Mouse (Mus musculus): Measurements from ENCODE around the gene Ccdc85c. TPM values are rescaled to one million over a fixed set of nuclear protein-coding genes. Genes with fewer than 3 reads are reported as not detected.

Gene Ccdc85c
- polyA plus RNA-seq, 1 experiment: 75.0 TPM

- no peak overlapping the region for H3K4me3 ChIP-seq (replicated peaks; ENCODE audit: insufficient read depth, low read depth, low read length)
- H3K4me1 ChIP-seq (ENCODE audit: control insufficient read depth, insufficient read depth, low read length): peaks cover 2% of the 10 kb centered on the region; the same call in 1 of the 2 replicates
- no peaks in the 10 kb centered on the region for H3K27me3 ChIP-seq (ENCODE audit: control insufficient read depth, insufficient read depth, low read length)
- 10% methylated on average over 8 of the region's 8 CpGs for WGBS
- peak; percentile 77 to 85 for DNase-seq
- no peak overlapping the region for H3K27ac ChIP-seq (ENCODE audit: insufficient read depth, low read length)
- peak; percentile 95 for TF ChIP-seq CTCF (IDR thresholded peaks at IDR 0.05; ENCODE audit: borderline replicate concordance, insufficient read depth, low read depth, low read length)
- no peak for TF ChIP-seq POLR2A (IDR thresholded peaks at IDR 0.05; ENCODE audit: borderline replicate concordance, insufficient read depth, low read length)
Measured at GRCm38 (mm10) chr12:108292957-108293356, 17.7 kb upstream of the Ccdc85c start.

- no peak overlapping the region for H3K27ac ChIP-seq (ENCODE audit: insufficient read depth, low read length)
- H3K4me1 ChIP-seq (ENCODE audit: control insufficient read depth, insufficient read depth, low read length): peaks cover 2% of the 10 kb centered on the region; the same call in 1 of the 2 replicates
- no peak for TF ChIP-seq POLR2A (IDR thresholded peaks at IDR 0.05; ENCODE audit: borderline replicate concordance, insufficient read depth, low read length)
- TF ChIP-seq CTCF (IDR thresholded peaks at IDR 0.05; ENCODE audit: borderline replicate concordance, insufficient read depth, low read depth, low read length): no peak
- WGBS: 41% methylated on average over 9 of the region's 9 CpGs
- no peaks in the 10 kb centered on the region for H3K27me3 ChIP-seq (ENCODE audit: control insufficient read depth, insufficient read depth, low read length)
- DNase-seq: peak; percentile 36 to 43
- H3K4me3 ChIP-seq (replicated peaks; ENCODE audit: insufficient read depth, low read depth, low read length): no peak overlapping the region
Measured at GRCm38 (mm10) chr12:108292419-108292818, 17.2 kb upstream of the Ccdc85c start.

GRCm38 (mm10) chr12:108288127-108288880 is 13.1 kb upstream of the Ccdc85c start:
- no peak overlapping the region for H3K4me3 ChIP-seq (replicated peaks; ENCODE audit: insufficient read depth, low read depth, low read length)
- TF ChIP-seq POLR2A (IDR thresholded peaks at IDR 0.05; ENCODE audit: borderline replicate concordance, insufficient read depth, low read length): no peak
- no peak for TF ChIP-seq CTCF (IDR thresholded peaks at IDR 0.05; ENCODE audit: borderline replicate concordance, insufficient read depth, low read depth, low read length)
- peak in 1 of 2 experiments; percentile 24 for DNase-seq
- 19% methylated on average over 19 of the region's 19 CpGs for WGBS
- H3K27ac ChIP-seq (ENCODE audit: insufficient read depth, low read length): no peak overlapping the region
- no peaks in the 10 kb centered on the region for H3K27me3 ChIP-seq (ENCODE audit: control insufficient read depth, insufficient read depth, low read length)
- peaks cover 12% of the 10 kb centered on the region for H3K4me1 ChIP-seq (ENCODE audit: control insufficient read depth, insufficient read depth, low read length)

GRCm38 (mm10) chr12:108287011-108287410 is 11.8 kb upstream of the Ccdc85c start:
- no peak overlapping the region for H3K4me3 ChIP-seq (replicated peaks; ENCODE audit: insufficient read depth, low read depth, low read length)
- H3K27me3 ChIP-seq (ENCODE audit: control insufficient read depth, insufficient read depth, low read length): no peaks in the 10 kb centered on the region
- no peak overlapping the region for H3K27ac ChIP-seq (ENCODE audit: insufficient read depth, low read length)
- peak; percentile 59 to 82 for DNase-seq
- TF ChIP-seq CTCF (IDR thresholded peaks at IDR 0.05; ENCODE audit: borderline replicate concordance, insufficient read depth, low read depth, low read length): no peak
- TF ChIP-seq POLR2A (IDR thresholded peaks at IDR 0.05; ENCODE audit: borderline replicate concordance, insufficient read depth, low read length): no peak
- peaks cover 10% of the 10 kb centered on the region for H3K4me1 ChIP-seq (ENCODE audit: control insufficient read depth, insufficient read depth, low read length)
- 23% methylated on average over 8 of the region's 8 CpGs for WGBS

- TF ChIP-seq POLR2A (IDR thresholded peaks at IDR 0.05; ENCODE audit: borderline replicate concordance, insufficient read depth, low read length): no peak
- no peak for TF ChIP-seq CTCF (IDR thresholded peaks at IDR 0.05; ENCODE audit: borderline replicate concordance, insufficient read depth, low read depth, low read length)
- H3K27me3 ChIP-seq (ENCODE audit: control insufficient read depth, insufficient read depth, low read length): no peaks in the 10 kb centered on the region
- DNase-seq: peak in 1 of 2 experiments; percentile 24
- no peak overlapping the region for H3K4me3 ChIP-seq (replicated peaks; ENCODE audit: insufficient read depth, low read depth, low read length)
- no peak overlapping the region for H3K27ac ChIP-seq (ENCODE audit: insufficient read depth, low read length)
- WGBS: 76% methylated on average over 4 of the region's 4 CpGs
- H3K4me1 ChIP-seq (ENCODE audit: control insufficient read depth, insufficient read depth, low read length): peaks cover 10% of the 10 kb centered on the region
Measured at GRCm38 (mm10) chr12:108286381-108286780, 11.2 kb upstream of the Ccdc85c start.

GRCm38 (mm10) chr12:108285225-108286011 is 10.2 kb upstream of the Ccdc85c start:
- Histone ChIP-seq H3K4me1 (ENCODE audit: control insufficient read depth, insufficient read depth, low read length) (peaks cover 10% of the 10 kb centered on the region), H3K4me3 (replicated peaks; ENCODE audit: insufficient read depth, low read depth, low read length) (no peak overlapping the region), H3K27me3 (ENCODE audit: control insufficient read depth, insufficient read depth, low read length) (no peaks in the 10 kb centered on the region), H3K27ac (ENCODE audit: insufficient read depth, low read length) (no peak overlapping the region)
- DNase-seq: no peak
- TF ChIP-seq CTCF (IDR thresholded peaks at IDR 0.05; ENCODE audit: borderline replicate concordance, insufficient read depth, low read depth, low read length) (no peak), POLR2A (IDR thresholded peaks at IDR 0.05; ENCODE audit: borderline replicate concordance, insufficient read depth, low read length) (no peak)
- 72% methylated on average over 11 of the region's 11 CpGs for WGBS

GRCm38 (mm10) chr12:108284455-108285224 is 9.4 kb upstream of the Ccdc85c start:
- WGBS: 71% methylated on average over 14 of the region's 14 CpGs
- Histone ChIP-seq H3K4me3 (replicated peaks; ENCODE audit: insufficient read depth, low read depth, low read length) (no peak overlapping the region), H3K27me3 (ENCODE audit: control insufficient read depth, insufficient read depth, low read length) (no peaks in the 10 kb centered on the region)

More at GRCm38 (mm10) chr12:108284455-108285224, 9.4 kb upstream of the Ccdc85c start:
- no peak for DNase-seq
- no peak for TF ChIP-seq POLR2A (IDR thresholded peaks at IDR 0.05; ENCODE audit: borderline replicate concordance, insufficient read depth, low read length)
- TF ChIP-seq CTCF (IDR thresholded peaks at IDR 0.05; ENCODE audit: borderline replicate concordance, insufficient read depth, low read depth, low read length): no peak
- H3K27ac ChIP-seq (ENCODE audit: insufficient read depth, low read length): no peak overlapping the region
- H3K4me1 ChIP-seq (ENCODE audit: control insufficient read depth, insufficient read depth, low read length): peaks cover 10% of the 10 kb centered on the region

All from cerebellum, adult 2 months (tissue).